Comparison of ENCODE assay signal across 11 mouse cellular contexts in genomic region chr10:96150401-96151116, GRCm38 (mm10). TPM values are rescaled to one million over a fixed set of nuclear protein-coding genes. Genes with fewer than 3 reads are reported as not detected.
DNase-seq lines count a peak whose midpoint lies in the region; TF ChIP-seq lines count a peak whose summit lies in the region.
"Had no signal": no experiment of that assay in that cellular context is flagged by ENCODE, and none has a peak within 500 bp of the region (broad histone marks: within the 10 kb centered on the region; RNA-seq: fewer than 3 reads in every experiment).

No protein-coding gene starts in this region.

- no peaks in the 10 kb centered on the region for H3K36me3 ChIP-seq in kidney, adult 2 months (ENCODE audit: control insufficient read depth, insufficient read depth, low read length)
- no peaks in the 10 kb centered on the region for H3K36me3 ChIP-seq in megakaryocyte, embryonic 14.5 days (replicated peaks; ENCODE audit: low read length)

- H3K4me1 ChIP-seq in kidney, adult 2 months (ENCODE audit: control insufficient read depth, insufficient read depth, low read length) = no peaks in the 10 kb centered on the region
- H3K4me1 ChIP-seq in bone marrow, adult 2 months (ENCODE audit: control insufficient read depth, insufficient read depth, low read length) = peaks cover 3% of the 10 kb centered on the region; the same call in 1 of the 2 replicates
- H3K4me1 ChIP-seq in megakaryocyte, embryonic 14.5 days = peaks cover 28% of the 10 kb centered on the region

- H3K27ac ChIP-seq in kidney, adult 2 months (ENCODE audit: insufficient read depth, low read depth, low read length) = no peak overlapping the region
- H3K27ac ChIP-seq in bone marrow, adult 2 months (ENCODE audit: control insufficient read depth, insufficient read depth, low read depth, low read length, poor library complexity) = peak overlapping the region; percentile 40
- H3K27ac ChIP-seq: hindbrain, embryonic 14.5 days had no signal

- no peaks in the 10 kb centered on the region for H3K9me3 ChIP-seq in megakaryocyte, embryonic 14.5 days

- H3K27me3 ChIP-seq in kidney, adult 2 months (replicated peaks; ENCODE audit: control insufficient read depth, insufficient read depth, low read length) = no peaks in the 10 kb centered on the region
- no peaks in the 10 kb centered on the region for H3K27me3 ChIP-seq in megakaryocyte, embryonic 14.5 days (replicated peaks)

- WGBS in kidney, adult 2 months = 75% methylated on average over 12 of the region's 12 CpGs
- 16% methylated on average over 12 of the region's 12 CpGs for WGBS in bone marrow, adult 2 months

- TF ChIP-seq CTCF in kidney, adult 2 months (conservative IDR thresholded peaks at IDR 0.05; ENCODE audit: insufficient read depth, insufficient read length, low read depth, low read length) = no peak
- no peak for TF ChIP-seq CTCF in bone marrow, adult 2 months (IDR thresholded peaks at IDR 0.05; ENCODE audit: control insufficient read depth, insufficient read depth, low read length)

- no peak overlapping the region for H3K4me3 ChIP-seq in kidney, adult 2 months (ENCODE audit: insufficient read depth, low read depth, low read length)
- H3K4me3 ChIP-seq in bone marrow, adult 2 months (replicated peaks; ENCODE audit: control insufficient read depth, low read depth, low read length) = no peak overlapping the region
- peak overlapping the region; percentile 44 for H3K4me3 ChIP-seq in megakaryocyte, embryonic 14.5 days (replicated peaks)
- H3K4me3 ChIP-seq: erythroblast, embryonic 14.5 days had no signal

- TF ChIP-seq POLR2A in kidney, adult 2 months (IDR thresholded peaks at IDR 0.05; ENCODE audit: low read depth, low read length) = no peak
- TF ChIP-seq POLR2A in bone marrow, adult 2 months (IDR thresholded peaks at IDR 0.05; ENCODE audit: borderline replicate concordance, control insufficient read depth, low read depth, low read length) = no peak

- peak; percentile 25 for DNase-seq in kidney, adult 2 months
- DNase-seq in kidney, postnatal 25 days = no peak
- DNase-seq in kidney, postnatal 36 days = peak; percentile 3 to 14
- DNase-seq in adipocyte (ENCODE audit: low spot score) = no peak
- DNase-seq in cerebellum, postnatal 14 days = no peak

RNA-seq across cellular contexts. Expression of gene Gm5426, which starts 14.2 kb away (rescaled TPM):
- polyA plus RNA-seq in kidney, adult 2 months (2012; rRNA removed) = not detected in 2 replicates
- not detected in 2 replicates for polyA plus RNA-seq in bone marrow, adult 2 months (2011; ENCODE audit: insufficient read depth, insufficient read length, low replicate concordance, missing spikeins)
- polyA plus RNA-seq in megakaryocyte, embryonic 14.5 days (2012; ENCODE audit: insufficient read depth, low replicate concordance) = not detected in 2 replicates
- polyA plus RNA-seq: erythroblast, embryonic 14.5 days; heart, embryonic 14.5 days; hindbrain, embryonic 14.5 days; liver, embryonic 16.5 days had no signal

Comparison
In these comparisons a context has a peak if more than half of its experiments do, and no peak if none do; other contexts are left out.
1. DNase-seq: peak in kidney, adult 2 months (single experiment) and kidney, postnatal 36 days (2 of 2); none in kidney, postnatal 25 days (0 of 2), adipocyte (single experiment) and cerebellum, postnatal 14 days (0 of 2).